Mouse (Mus musculus): ENCODE results near the gene Ppargc1a.

Ppargc1a gene

DNA sequence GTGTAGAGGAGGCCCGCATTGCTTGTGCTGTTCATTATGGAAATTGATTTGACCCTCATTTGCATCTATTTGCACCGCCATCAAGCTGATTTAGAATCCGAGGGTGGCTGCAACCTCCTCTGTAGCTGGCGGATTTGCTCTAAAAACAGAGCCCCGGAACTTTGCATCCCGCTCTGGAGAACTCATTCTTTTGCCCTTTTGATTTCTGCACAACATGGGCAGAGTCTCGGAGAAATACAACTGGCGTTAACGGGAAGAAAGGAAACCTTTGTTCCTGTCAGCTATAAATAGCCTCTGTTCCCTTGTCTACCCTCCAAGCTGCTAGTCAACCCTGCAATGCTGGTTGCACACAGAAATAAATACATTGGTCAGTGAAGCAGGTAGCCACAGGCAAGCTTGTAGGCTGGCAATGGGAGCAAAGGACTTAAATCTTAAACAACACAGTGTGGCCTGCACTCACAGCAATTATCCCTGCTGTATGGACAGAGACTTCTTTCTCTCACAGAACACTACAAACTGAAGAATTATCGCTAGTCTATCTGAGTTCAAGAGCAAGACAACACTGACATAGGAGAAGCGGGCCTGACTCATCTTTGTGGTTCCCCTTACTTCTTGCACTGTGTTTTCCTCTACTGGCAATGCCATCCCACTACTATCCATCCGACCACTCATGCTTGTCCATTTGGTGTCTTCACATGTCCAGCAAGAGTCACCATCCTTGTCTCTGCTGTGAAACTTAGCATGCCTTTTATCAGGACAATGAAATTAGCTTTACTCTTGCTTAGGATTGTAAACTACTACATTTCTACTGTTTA is 155.0 kb downstream of the Ppargc1a start:
- no peak for DNase-seq (ENCODE audit: low spot score)

DNA sequence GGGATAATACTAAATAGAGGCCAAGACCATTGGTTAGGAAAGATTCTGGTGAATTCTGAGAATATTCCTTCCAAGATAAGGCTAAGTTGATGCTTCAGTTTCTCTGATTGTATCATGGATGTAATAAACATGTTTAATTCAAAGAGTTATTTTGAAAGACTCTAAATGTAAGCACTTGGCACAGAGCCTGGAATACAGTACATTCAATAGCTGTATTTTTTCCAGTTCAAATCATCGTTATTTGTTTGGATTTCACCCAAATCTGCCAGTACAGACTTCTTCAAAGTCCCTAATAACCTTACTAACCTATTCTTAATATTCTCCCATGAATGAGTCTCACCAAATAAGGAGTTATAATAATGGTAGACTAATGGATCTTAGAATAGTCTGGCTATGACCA is 157.5 kb downstream of the Ppargc1a start:
- DNase-seq (ENCODE audit: low spot score) = no peak

DNA sequence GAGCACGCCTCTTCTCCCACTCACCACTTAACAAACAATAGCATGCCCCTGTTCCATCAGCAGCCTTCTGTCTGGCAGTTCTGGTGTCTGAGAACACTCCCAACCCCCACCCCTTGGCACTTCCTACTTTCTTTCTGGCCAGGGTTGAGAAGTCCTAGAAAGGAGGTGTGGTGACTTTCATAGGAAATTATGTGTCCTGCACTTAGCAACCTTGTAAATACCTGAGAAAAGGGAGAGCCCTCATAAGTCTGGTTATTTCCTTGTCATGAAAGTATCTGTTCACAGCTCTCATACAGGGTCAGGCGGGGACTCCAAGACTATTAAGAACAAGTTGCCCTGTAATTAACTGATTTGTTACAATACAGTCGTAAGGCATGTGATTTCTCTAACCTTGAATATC is 161.1 kb downstream of the Ppargc1a start:
- DNase-seq (ENCODE audit: low spot score) = no peak

Measured in urinary bladder, postnatal 14 days (tissue).